Mouse (Mus musculus): ENCODE measurements around the gene Chaf1b.

DNA sequence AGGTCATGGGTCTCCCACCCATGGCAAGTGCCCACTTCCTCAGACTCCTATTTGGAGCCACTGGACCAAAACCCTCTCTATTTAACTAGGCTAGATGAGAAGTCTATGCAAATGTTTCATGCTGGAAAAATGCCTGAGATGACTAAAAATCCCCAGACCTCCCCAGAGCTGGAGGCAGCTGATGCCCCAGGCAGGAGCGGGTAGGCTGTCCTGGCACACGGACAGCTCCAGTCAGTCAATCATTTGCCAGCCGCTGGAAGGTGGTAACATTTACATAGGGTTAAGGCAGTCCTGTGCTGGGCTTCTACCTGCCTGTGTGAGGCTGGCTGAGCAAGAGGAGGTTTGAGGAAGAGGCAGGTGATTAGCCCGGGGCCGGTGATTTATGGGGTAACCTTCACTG is 28.5 kb downstream of the Chaf1b start:
- no peak for TF ChIP-seq CTCF (IDR thresholded peaks at IDR 0.05; ENCODE audit: extremely low read depth, insufficient read depth, low read length)
- no peak for TF ChIP-seq POLR2A (IDR thresholded peaks at IDR 0.05; ENCODE audit: extremely low read depth, insufficient read depth, low read length)

Measured in cortical plate, adult 2 months (tissue).